Mouse (Mus musculus) adrenal gland, postnatal 10 days (tissue): Measurements from ENCODE around the gene Vmn2r22. TPM values are rescaled to one million over a fixed set of nuclear protein-coding genes. Genes with fewer than 3 reads are reported as not detected.
"Not testable (repeated sequence)": the region's sequence is repeated elsewhere in the genome, so short reads cannot be mapped to it uniquely, and the experiment has no call there.

Experiments used
- DNase-seq: peaks from one replicate; pipeline ENCODE4 v3.0.0; 2021; ENCODE audit warnings: mixed read lengths
- long read RNA-seq, 2 experiments: library from polyadenylated mRNA; stranded (forward); transcript quantifications; one replicate each; pipeline ENCODE4 v2.0.0; 2021
- total RNA-seq, 2 experiments: library from RNA; stranded (reverse); gene quantifications; 2 replicates each; pipeline ENCODE4 v1.2.3; 2021

The Vmn2r22 gene
- not detected for total RNA-seq
- long read RNA-seq, experiment 1: 0 reads
- long read RNA-seq, experiment 2: 0 reads

DNA sequence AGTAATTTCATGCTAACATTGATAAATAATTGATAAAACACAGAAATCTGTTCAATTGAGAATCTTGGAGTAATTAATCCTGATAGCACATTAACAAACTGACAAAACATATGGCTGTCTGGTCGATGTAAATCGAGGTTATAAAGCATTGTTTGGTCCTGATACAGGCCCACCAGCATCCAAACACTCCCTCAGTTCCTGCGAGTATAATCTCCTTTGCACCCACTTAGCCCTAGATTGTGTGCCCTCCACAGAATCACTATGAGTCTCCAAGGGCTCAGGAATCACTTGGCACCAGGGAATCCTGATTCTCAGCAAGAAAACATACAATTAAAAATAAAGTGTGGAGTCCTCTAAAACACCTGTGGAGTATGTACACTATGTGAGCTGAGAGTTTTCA, at the start of gene Vmn2r22:
Vmn2r22 (minus strand) TSS at position 101 of the 400 bp plus-strand sequence.
- not testable (repeated sequence) for DNase-seq

DNA sequence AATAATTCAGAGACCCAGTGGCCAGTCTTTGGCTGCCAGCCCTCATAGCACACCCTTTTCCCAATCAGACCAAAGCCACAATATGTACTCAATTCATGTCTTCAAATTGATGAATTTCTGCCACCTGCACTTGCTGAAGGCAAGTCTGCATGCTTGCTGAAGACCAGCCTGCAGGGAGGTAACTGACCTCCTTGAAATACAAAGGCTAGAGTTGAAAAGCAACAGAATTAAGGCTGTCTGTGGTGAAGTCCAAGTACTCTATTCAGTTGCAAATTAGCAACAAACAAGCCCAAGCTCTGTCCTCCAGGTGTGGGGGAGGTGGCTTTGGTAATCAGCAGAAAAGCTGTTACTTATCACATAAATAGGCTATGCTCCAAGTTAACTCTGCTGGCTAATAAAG, 46.7 kb upstream of the Vmn2r22 start:
- DNase-seq: no peak

DNA sequence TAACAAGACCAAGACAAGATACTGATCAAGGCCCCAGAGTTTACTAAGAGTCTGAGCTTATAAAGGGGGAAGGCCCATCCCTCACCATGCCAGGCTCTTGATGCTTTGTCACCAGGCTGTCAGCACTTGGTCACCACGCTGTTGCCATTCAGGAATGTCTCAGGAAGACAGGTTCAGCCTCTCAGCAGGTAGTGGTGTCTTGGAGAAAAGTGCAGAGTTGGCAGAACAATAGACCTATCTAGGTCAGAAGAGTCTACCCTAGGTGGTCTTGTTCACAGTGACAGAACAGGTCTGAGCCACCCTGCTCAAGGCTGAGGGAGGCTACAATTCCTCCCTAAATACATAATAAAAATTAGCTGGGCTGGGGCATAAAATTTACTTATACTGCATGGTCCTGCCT, 46.1 kb upstream of the Vmn2r22 start:
- DNase-seq: not testable (repeated sequence)

DNA sequence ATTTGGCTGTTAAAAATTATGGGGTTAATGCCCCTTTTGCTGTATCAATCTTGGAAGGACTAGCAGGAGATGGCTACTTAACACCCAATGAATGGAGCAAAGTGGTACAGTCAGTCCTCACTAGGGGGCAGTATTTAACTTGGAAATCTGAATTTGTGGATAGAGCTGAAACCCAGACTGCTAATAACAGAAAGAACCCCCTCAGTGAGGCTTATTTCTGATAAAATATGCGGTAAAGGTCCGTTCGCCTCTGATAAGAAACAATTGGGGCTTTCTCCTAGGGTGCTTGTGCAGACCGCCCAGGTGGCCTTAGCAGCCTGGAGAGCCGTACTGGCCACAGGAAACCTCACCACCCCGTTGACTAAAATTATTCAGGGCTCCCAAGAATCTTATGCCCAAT, 6.5 kb upstream of the Vmn2r22 start:
- no peak for DNase-seq

DNA sequence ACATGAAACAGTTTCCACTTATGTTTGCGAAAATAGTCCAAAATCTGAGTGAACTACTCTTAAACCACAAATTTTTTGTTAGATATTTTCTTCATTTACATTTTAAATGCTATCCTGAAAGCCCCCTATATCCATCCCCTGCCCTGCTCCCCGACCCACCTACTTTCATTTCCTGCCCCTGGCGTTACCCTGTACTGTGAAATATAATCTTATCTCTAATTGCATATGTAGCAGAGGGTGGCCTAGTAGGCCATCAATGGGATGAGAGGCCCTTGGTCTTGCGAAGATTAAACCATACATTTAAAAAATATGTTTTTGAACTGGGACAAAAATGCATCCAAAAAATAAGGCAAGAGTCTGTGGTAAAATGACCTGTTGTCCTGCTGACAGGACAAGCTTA, 11.1 kb downstream of the Vmn2r22 start:
- DNase-seq: not testable (repeated sequence)

DNA sequence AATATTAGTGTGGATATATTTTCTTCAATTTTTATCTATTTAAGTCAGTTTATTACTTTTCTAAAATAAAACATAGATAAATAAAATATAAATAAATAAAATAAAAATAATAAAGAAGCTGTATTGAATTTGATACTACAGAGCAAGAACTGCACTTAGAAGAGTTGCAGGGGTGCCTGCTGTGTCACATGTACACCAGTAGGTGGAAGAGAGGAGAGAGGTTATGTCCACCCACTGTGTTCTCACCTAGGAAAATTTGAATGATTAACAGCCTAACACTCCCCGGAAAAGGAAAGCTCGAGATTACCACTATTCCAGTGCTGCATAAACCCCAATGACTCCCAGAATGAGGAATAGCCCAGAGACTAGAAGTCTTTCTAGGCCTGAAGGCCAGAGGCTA, 26.7 kb downstream of the Vmn2r22 start:
- not testable (repeated sequence) for DNase-seq

DNA sequence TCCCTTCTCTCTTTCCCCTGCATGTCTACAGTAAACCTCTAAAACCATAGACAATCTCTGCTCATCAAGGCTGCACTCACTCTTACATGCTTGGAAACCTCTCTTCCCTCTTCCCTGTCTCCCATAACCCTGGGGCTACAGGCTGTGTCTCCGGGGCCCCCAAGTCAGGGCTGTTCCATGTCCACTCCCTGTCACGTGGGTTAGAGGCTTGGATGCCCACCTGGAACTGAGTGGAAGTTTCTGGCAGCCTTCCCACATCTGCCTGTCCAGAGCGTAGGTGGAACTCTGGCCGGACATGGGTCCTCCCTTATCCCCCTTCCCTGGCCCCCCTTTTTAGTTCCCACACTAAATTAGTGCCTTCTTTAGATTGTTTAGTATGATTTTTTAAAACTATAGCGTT, 62.2 kb downstream of the Vmn2r22 start:
- not testable (repeated sequence) for DNase-seq

DNA sequence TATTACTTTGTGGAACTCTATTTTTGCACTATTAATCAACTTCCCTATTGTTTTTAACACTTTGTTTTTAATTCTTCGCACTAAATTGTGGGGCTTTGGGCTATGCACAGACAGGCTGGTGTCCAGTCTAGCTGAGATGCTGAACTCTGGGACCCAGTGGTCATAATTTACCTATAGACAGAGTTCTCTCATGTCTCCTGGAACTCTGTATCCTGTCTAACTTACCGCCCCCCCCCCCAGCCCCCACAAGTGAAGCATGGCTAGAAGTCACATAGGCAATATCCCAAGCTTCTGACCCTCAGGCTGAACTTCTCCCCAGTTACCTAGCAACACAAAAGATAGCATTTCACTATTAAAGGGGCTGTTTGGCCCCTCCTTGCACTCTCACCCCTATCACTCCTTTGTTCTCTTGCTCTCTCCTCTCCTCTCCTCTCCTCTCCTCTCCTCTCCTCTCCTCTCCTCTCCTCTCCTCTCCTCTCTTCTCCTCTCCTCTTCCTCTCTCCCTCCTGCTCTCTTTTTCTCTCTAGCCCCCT, 62.7 kb downstream of the Vmn2r22 start:
- not testable (repeated sequence) for DNase-seq

DNA sequence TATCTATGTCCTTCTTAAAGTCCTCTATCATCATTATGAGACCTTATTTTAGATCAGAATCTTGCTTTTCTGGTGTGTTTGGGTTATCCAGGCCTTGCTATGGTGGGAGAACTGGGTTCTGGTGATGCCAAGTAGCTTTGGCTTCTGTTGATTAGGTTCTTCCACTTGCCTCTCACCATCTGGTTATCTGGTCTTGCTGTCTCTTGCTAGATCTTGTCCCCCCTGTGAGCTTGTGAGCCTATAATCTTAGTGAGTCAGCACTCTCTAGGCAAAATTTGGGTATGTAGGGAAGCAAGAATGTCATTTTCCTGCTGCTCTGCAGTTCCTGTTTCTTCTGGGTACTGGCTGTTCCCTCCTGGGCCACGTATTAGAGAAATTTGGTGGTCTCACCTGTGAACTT, 66.5 kb downstream of the Vmn2r22 start:
- not testable (repeated sequence) for DNase-seq

DNA sequence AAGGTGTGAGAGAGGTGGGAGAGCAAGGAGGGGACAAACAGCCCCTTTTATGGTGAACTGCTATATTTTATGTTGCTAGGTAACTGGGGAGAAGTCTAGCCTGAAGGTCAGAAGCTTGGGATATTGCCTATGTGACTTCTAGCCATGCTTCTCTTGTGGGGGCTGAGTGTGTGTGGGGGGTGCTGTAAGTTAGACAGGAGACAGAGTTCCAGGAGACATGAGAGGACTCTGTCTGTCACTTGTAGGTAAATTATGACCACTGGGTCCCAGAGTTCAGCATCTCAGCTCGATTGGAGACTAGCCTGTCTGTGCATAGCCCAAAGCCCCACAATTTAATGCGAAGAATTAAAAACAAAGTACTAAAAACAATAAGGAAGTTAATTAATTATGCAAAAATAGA, 75.8 kb downstream of the Vmn2r22 start:
- DNase-seq: not testable (repeated sequence)

Other genes with a start within 250 kb of the Vmn2r22 start
- gene Vmn2r20, start 232.6 kb downstream of the Vmn2r22 start, total RNA-seq: not detected
- gene Vmn2r21, start 117.3 kb downstream of the Vmn2r22 start, total RNA-seq: not detected
- not detected for gene Vmn2r23, start 51.9 kb upstream of the Vmn2r22 start, total RNA-seq
- gene Vmn2r24, start 128.2 kb upstream of the Vmn2r22 start, total RNA-seq: not detected
- not detected for gene Vmn2r25, start 202.7 kb upstream of the Vmn2r22 start, total RNA-seq